Mouse (Mus musculus) CD4-positive, CD25-positive, alpha-beta regulatory T cell, adult 9 weeks (primary cell): ENCODE measurements around the gene Gsk3a. TPM values are rescaled to one million over a fixed set of nuclear protein-coding genes. Genes with fewer than 3 reads are reported as not detected.

Experiments
- polyA plus RNA-seq: library from polyadenylated mRNA; unstranded; fragments of 100-300 nt; shearing (Covaris generic); gene quantifications from one replicate; pipeline ENCODE4 v1.2.1, GENCODE M21; 2017

Gsk3a gene
- polyA plus RNA-seq = 6.8 TPM

GRCm38 (mm10) chr7:25237249-25238014 is at the start of gene Gsk3a:
Gsk3a (minus strand) TSS chr7:25237851.

DNA sequence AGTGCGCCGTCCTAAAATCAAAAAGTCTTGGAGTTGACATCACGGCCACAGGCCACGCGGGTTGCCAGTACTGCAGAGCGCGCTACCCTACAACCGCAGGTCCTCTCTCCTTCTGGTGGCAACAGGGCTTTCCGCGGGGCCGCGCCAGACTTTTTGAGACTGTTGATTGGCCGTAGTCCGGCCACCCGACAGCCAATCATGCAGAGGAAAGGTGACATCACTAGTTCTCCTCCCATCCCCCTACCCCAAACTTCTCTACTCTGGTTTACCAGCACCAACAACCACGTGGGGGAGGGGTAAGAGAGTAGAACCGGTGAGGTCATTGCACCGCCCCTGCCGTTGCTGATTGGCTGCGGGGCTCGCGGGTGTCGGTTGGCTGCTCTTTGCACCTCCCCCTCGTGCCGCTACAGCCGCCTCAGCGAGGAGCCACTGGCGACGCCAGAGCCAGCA is 29.7 kb upstream of the Gsk3a start, which contains the start of gene Cic:
TSS of gene Cic (plus strand) at position 404 of the 450 bp plus-strand sequence.

DNA sequence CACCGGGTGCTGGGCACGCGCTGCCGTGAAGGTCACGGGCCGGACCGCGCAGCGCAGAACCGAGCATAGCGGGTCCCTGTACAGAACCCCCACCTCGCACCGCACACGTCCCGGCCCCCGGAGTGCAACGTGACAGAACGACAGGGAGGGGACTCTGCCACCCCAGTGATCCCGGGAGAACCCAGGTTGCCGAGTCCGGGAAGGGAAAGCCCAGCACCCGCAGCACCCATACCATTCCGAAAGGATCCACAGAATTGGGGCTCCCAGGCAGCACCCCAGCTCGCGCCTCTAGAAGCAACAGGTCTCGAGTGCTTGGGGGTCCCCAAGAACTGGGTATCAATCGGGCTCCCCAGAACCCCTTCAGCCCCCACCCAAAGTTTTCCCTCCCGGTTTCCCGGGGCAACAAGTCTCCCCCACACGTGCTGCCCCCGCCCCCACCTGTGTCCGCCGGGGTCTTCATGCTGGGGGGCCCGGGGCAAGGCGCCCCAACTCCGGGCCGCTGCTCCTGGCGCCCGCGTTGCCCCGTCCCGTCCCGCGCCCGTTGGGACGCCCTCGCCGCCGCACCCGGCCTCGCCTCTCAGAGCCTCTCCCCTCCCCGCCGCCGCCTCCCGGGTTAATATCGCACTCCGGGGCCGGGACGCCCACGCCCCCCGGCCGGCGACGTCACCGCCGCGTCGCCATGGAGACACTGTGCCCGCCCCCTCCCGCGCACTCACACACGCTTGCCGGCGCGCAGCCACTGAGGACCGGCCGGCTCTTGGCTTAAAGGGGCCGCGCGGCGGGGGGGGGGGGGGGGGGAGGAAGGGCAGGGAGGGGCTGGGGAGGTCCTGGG is 12.7 kb upstream of the Gsk3a start, which contains the start of gene Erf:
TSS of gene Erf (minus strand) at position 621 of the 832 bp plus-strand sequence.

GRCm38 (mm10) chr7:25221102-25221883 is 16.4 kb downstream of the Gsk3a start, which contains the start of gene Zfp526:
Zfp526 (plus strand) TSS chr7:25221425.

DNA sequence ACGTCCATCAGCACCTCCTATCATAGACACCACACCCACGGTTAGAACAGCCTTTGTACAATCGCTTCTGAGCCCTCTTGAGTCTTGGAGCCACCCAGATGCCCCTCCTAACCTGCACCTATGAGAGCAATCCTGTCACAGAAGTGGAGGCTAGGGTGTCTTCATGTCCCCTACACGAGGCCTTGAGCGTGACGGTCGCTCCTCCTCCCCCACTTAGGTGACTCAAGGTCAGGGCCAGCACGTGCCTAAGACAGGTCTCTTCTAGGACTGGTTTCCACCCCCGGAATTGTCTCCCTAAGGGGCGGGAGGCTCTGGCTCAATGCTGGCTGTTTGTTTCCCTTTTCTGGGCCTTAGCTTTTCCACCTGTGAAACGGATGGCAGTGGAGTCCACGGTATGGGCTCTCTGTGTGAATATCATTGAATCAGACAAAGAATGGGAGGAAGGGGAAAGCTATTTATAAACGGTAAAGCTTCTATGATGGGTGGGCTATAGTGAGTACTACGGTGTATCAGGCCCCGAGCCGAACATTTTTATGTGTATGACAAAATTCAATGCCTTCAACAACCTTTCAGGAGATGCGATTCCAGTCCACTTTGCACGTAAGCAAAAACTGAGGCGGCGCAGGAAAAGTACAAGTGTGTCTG is 17.1 kb downstream of the Gsk3a start, which contains the start of gene Dedd2:
TSS of gene Dedd2 (minus strand) at position 159 of the 645 bp plus-strand sequence.

DNA sequence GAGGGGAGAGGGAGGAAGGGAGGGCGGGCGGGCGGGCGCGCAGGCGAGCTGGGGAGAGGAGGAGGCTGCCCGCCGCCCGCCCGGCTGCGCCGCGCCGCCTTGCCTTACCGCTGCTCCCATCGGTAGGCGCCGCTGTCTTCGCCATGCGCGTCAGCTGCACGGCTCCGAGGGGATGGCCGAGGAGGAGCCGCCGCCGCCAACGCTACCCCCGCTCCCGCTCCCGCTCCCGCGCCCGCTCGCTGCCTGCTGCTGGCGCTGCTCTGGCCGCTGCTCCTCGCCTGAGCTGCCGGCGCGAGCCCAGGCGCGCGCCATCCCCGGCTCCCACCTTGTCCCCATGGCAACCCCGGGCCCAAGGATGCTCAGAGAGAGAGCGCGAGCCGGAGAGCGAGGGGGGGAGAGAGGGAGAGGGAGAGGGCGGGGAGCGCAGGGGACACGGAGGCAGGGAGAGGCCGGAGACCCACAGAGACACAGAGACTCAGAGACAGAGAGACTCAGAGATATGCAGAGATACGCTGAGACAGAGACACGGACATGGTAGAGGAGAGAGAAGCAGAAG is 58.0 kb downstream of the Gsk3a start, which contains the start of gene Pou2f2:
TSS of gene Pou2f2 (minus strand) at position 121 of the 556 bp plus-strand sequence.

Other genes with a start within 250 kb of the Gsk3a start
- gene Atp1a3, start 231.9 kb downstream of the Gsk3a start, polyA plus RNA-seq = 4.7 TPM
- 4.4 TPM for gene Grik5, start 165.5 kb downstream of the Gsk3a start, polyA plus RNA-seq
- gene Zfp574, start 165.3 kb downstream of the Gsk3a start, polyA plus RNA-seq = 22.0 TPM
- gene Pou2f2, start 58.1 kb downstream of the Gsk3a start, polyA plus RNA-seq = 124 TPM
- 45.4 TPM for gene Dedd2, start 17.2 kb downstream of the Gsk3a start, polyA plus RNA-seq
- 4.5 TPM for gene Zfp526, start 16.4 kb downstream of the Gsk3a start, polyA plus RNA-seq
- gene Erf, start 12.9 kb upstream of the Gsk3a start, polyA plus RNA-seq = 1.1 TPM
- gene Cic, start 29.9 kb upstream of the Gsk3a start, polyA plus RNA-seq = 40.8 TPM
- gene Pafah1b3, start 60.1 kb upstream of the Gsk3a start, polyA plus RNA-seq = 46.0 TPM
- not detected for gene Prr19, start 63.6 kb upstream of the Gsk3a start, polyA plus RNA-seq
- not detected for gene Tmem145, start 68.3 kb upstream of the Gsk3a start, polyA plus RNA-seq
- 0.22 TPM for gene Megf8, start 79.3 kb upstream of the Gsk3a start, polyA plus RNA-seq
- gene Cnfn, start 131.9 kb upstream of the Gsk3a start, polyA plus RNA-seq = not detected
- gene Lipe, start 160.9 kb upstream of the Gsk3a start, polyA plus RNA-seq = 17.7 TPM
- gene Cxcl17, start 175.0 kb upstream of the Gsk3a start, polyA plus RNA-seq = 0.62 TPM
- 0.89 TPM for gene Ceacam1, start 239.8 kb upstream of the Gsk3a start, polyA plus RNA-seq